Mouse (Mus musculus): Measurements from ENCODE around the gene Abcc2.

DNA sequence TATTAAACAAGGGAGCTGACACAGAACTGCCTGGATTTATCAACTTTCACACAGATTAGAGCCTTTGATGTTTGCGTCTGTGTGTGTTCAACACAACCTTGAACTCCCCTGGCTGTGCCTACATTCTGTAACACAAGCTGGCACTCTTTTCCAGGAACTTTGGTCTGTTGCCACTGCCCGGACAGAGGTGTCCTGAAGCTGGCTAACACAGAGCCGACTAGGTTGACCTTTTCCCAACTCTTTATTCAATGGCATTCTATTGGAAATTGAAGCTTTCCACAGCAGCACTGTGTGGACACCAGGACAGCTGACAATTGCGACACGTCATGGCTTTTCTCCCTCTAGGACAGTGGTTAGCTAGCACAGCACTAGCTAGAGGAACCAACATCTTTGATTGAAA lies 15.2 kb downstream of the Abcc2 start:
- TF ChIP-seq CTCF (IDR thresholded peaks at IDR 0.05; ENCODE audit: low read depth, low read length) (no peak), POLR2A (IDR thresholded peaks at IDR 0.05; ENCODE audit: insufficient read depth, low read length) (no peak), EP300 (IDR thresholded peaks at IDR 0.05; ENCODE audit: insufficient read depth, low read depth, low read length) (no peak)
